ENCODE assay signal across 18 mouse cellular contexts in the genomic region with DNA sequence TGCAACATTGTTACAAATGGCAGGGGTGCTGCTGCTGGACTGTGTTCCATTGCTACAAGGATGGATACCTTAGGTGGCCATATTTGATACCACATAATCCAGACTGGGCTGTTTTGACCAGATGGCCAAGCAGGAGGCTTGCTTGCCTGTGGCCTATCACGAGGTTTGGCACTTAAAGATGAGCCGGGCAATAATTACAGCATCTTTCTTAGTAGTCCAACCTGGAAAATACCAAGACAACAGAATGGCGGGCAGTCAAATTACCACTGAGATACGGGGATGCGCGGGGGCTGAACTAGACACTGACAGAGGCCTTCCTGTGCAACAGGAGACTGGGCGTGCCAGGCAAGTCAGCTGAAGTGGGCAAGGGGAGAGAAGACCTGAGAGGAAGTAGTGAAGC. TPM values are rescaled to one million over a fixed set of nuclear protein-coding genes. Genes with fewer than 3 reads are reported as not detected.
DNase-seq lines count a peak whose midpoint lies in the region; ATAC-seq lines count a peak whose summit lies in the region.
"Had no signal": no experiment of that assay in that cellular context is flagged by ENCODE, and none has a peak within 500 bp of the region (broad histone marks: within the 10 kb centered on the region; RNA-seq: fewer than 3 reads in every experiment).

No protein-coding gene starts in this region.

- 81% methylated on average over 7 of the region's 7 CpGs for WGBS in heart, embryonic 12.5 days
- 87% methylated on average over 7 of the region's 7 CpGs for WGBS in embryonic facial prominence, embryonic 15.5 days

- no peak for DNase-seq in heart, postnatal 25 days (ENCODE audit: low spot score)
- DNase-seq in cerebellum, adult 18-20 months: peak; percentile 44 to 57
- DNase-seq in cerebellum, adult 9-11 months: peak; percentile 71
- no peak for DNase-seq in adrenal gland, postnatal 4 days (ENCODE audit: low spot score in 2 of 2)
- DNase-seq in layer of hippocampus, adult 18-20 months (ENCODE audit: low spot score in 2 of 2): no peak
- DNase-seq: adrenal gland, adult 8-10 months; embryo, embryonic 11 days; kidney, postnatal 14 days; lung, embryonic 14.5 days had no signal

- no peak overlapping the region for H3K4me2 ChIP-seq in heart, embryonic 12.5 days
- H3K4me2 ChIP-seq in embryonic facial prominence, embryonic 15.5 days (replicated peaks): no peak overlapping the region
- H3K4me2 ChIP-seq: liver, embryonic 11.5 days; lung, embryonic 14.5 days; neural tube, embryonic 12.5 days had no signal

- peaks cover 40% of the 10 kb centered on the region for H3K4me1 ChIP-seq in heart, embryonic 12.5 days (replicated peaks)
- peaks cover 25% of the 10 kb centered on the region for H3K4me1 ChIP-seq in embryonic facial prominence, embryonic 15.5 days

- no peaks in the 10 kb centered on the region for H3K9me3 ChIP-seq in heart, embryonic 12.5 days (replicated peaks)
- H3K9me3 ChIP-seq in embryonic facial prominence, embryonic 15.5 days (replicated peaks): no peaks in the 10 kb centered on the region
- H3K9me3 ChIP-seq: neural tube, embryonic 12.5 days had no signal

- H3K36me3 ChIP-seq in heart, embryonic 12.5 days: peaks cover 6% of the 10 kb centered on the region
- no peaks in the 10 kb centered on the region for H3K36me3 ChIP-seq in embryonic facial prominence, embryonic 15.5 days
- H3K36me3 ChIP-seq: G1E; neural tube, embryonic 12.5 days had no signal

- H3K9ac ChIP-seq in heart, embryonic 12.5 days: peak overlapping the region; percentile 43; the same call in 1 of the 2 replicates
- H3K9ac ChIP-seq in embryonic facial prominence, embryonic 15.5 days: no peak overlapping the region
- H3K9ac ChIP-seq: lung, embryonic 14.5 days; neural tube, embryonic 12.5 days had no signal

- H3K27ac ChIP-seq in heart, embryonic 12.5 days (ENCODE audit: poor library complexity, severe bottlenecking): 0 out of 2 replicates have a peak overlapping the region, but pooled peaks have one; percentile 17
- H3K27ac ChIP-seq in embryonic facial prominence, embryonic 15.5 days (replicated peaks): 0 out of 2 replicates have a peak overlapping the region, but pooled peaks have one; percentile 4
- H3K27ac ChIP-seq: neural tube, embryonic 12.5 days had no signal

- no peaks in the 10 kb centered on the region for H3K27me3 ChIP-seq in heart, embryonic 12.5 days (replicated peaks)
- H3K27me3 ChIP-seq in embryonic facial prominence, embryonic 15.5 days: no peaks in the 10 kb centered on the region
- H3K27me3 ChIP-seq: neural tube, embryonic 12.5 days had no signal

- no peak for ATAC-seq in heart, embryonic 12.5 days (ENCODE audit: insufficient number of reproducible peaks, low FRiP score)
- ATAC-seq in embryonic facial prominence, embryonic 15.5 days (ENCODE audit: insufficient number of reproducible peaks, low FRiP score, low TSS enrichment, low read depth): no peak
- ATAC-seq: forebrain, embryonic 14.5 days; intestine, postnatal 0 days had no signal

- intact Hi-C loops in heart, postnatal 25 days (cut with DNase I): no loop called here

- H3K4me3 ChIP-seq in heart, embryonic 12.5 days: no peak overlapping the region
- H3K4me3 ChIP-seq in embryonic facial prominence, embryonic 15.5 days (replicated peaks): no peak overlapping the region
- H3K4me3 ChIP-seq: neural tube, embryonic 12.5 days had no signal

RNA-seq across cellular contexts. Expression of a gene that starts 55.3 kb away (rescaled TPM):
- polyA plus RNA-seq in heart, embryonic 12.5 days (2016; fragmentation: Nextera tagmentation; extraction: Ambion mirVana): 101 and 103 TPM in 2 replicates
- total RNA-seq in heart, postnatal 25 days (2021): 10 to 100 TPM; 55.2 to 61.3 TPM
- 96.0 and 105 TPM in 2 replicates for polyA plus RNA-seq in embryonic facial prominence, embryonic 15.5 days (2015; fragmentation: Nextera tagmentation; extraction: Ambion mirVana)
- total RNA-seq in adrenal gland, postnatal 4 days (2021): 100 to 1,000 TPM; 106 to 136 TPM
- 10 to 100 TPM; 47.0 to 49.7 TPM for total RNA-seq in layer of hippocampus, adult 18-20 months (2021)
- total RNA-seq: hematopoietic stem cell, adult 5-6 weeks; megakaryocyte progenitor cell, adult 5-6 weeks had no signal
- polyA plus RNA-seq: G1E had no signal

Comparison
In these comparisons a context has a peak if more than half of its experiments do, and no peak if none do; other contexts are left out.
1. DNase-seq: peak in cerebellum, adult 18-20 months (2 of 2) and cerebellum, adult 9-11 months (single experiment); none in heart, postnatal 25 days (single experiment), adrenal gland, postnatal 4 days (0 of 2) and layer of hippocampus, adult 18-20 months (0 of 2).